Comparison of ENCODE assay signal across 10 mouse cellular contexts in genomic region chr7:100824661-100825060, GRCm38 (mm10).
"Had no signal": no experiment of that assay in that cellular context is flagged by ENCODE, and none has a peak within 500 bp of the region (broad histone marks: within the 10 kb centered on the region; RNA-seq: fewer than 3 reads in every experiment).

No protein-coding gene starts in this region.

- DNase-seq: kidney, postnatal 14 days; kidney, postnatal 4 days; left cerebral cortex, postnatal 4 days; liver, postnatal 0 days; lung, embryonic 14.5 days; lung, postnatal 36 days; midbrain, embryonic 14.5 days; thymus, adult 2 months; thymus, postnatal 14 days; thymus, postnatal 4 days had no signal
